Mouse (Mus musculus): ENCODE measurements around the gene Cabp4.

DNA sequence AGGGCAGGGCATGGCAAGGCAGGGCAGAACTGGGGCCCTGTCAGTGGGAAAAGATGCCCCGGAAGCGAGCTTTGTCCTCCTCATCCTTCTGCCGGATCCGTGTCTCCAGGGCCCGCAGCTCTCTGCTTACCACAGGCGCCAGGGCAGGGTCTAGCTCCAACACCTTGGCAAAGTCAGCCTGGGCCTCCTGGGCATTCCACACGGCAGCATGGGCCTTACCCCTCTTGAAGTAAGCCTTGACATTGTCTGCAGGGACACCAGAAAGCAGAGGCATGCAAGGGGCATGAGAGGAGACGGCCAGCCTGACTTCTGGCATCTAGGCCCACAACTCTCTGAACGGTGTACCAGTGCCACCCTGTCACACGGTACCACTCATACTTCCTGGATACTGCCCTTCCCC lies 29.3 kb downstream of the Cabp4 start:
- TF ChIP-seq CTCF (IDR thresholded peaks at IDR 0.05; ENCODE audit: control insufficient read depth, insufficient read depth, insufficient replicate concordance, low read depth, low read length) (no peak), POLR2A (IDR thresholded peaks at IDR 0.05; ENCODE audit: control insufficient read depth, low read depth, low read length) (no peak)

Data from testis, adult 2 months (tissue).